Mouse (Mus musculus) midbrain, postnatal 0 days (tissue): ENCODE results near the gene Rab38. TPM values are rescaled to one million over a fixed set of nuclear protein-coding genes. Genes with fewer than 3 reads are reported as not detected.

Experiments
- ATAC-seq: fragments of 200-750 bp; cut with Nextera tagmentation; 2 replicates; pipeline ENCODE4 v1.8.0; 2017; ENCODE audit warnings: moderate number of reproducible peaks, mild to moderate bottlenecking, moderate TSS enrichment, moderate library complexity; ENCODE audit not compliant: low FRiP score
- DNase-seq: peaks from one replicate; pipeline ENCODE4 v3.0.0-alpha.2; 2015; ENCODE audit warnings: low spot score
- H3K27ac ChIP-seq: fragments of 300-500 bp; sonication (generic); 2 replicates; pipeline ENCODE4 v1.5.1; 2014; ENCODE audit warnings: low read depth, mild to moderate bottlenecking, low read length, mixed read lengths
- H3K27me3 ChIP-seq: fragments of 300-500 bp; sonication (generic); 2 replicates; pipeline ENCODE4 v1.6.1; 2014; ENCODE audit warnings: low read length, control low read depth, mixed read lengths; ENCODE audit not compliant: insufficient read depth
- H3K36me3 ChIP-seq: fragments of 300-500 bp; sonication (generic); 2 replicates; pipeline ENCODE4 v1.6.1; 2014; ENCODE audit warnings: low read length, control low read depth, mixed read lengths; ENCODE audit not compliant: insufficient read depth
- H3K4me1 ChIP-seq: fragments of 300-500 bp; sonication (generic); 2 replicates; pipeline ENCODE4 v1.6.1; 2014; ENCODE audit warnings: mild to moderate bottlenecking, control low read depth, antibody characterized with exemption, low read length, mixed read lengths; ENCODE audit not compliant: insufficient read depth
- H3K4me2 ChIP-seq: fragments of 300-500 bp; sonication (generic); 2 replicates; pipeline ENCODE4 v1.6.1; 2014; ENCODE audit warnings: low read depth, mild to moderate bottlenecking, low read length, mixed read lengths; ENCODE audit not compliant: poor library complexity, severe bottlenecking
- H3K4me3 ChIP-seq: fragments of 300-500 bp; sonication (generic); 2 replicates; pipeline ENCODE4 v1.5.1; 2014; ENCODE audit warnings: low read depth, mild to moderate bottlenecking, low read length, moderate library complexity
- H3K9ac ChIP-seq: fragments of 300-500 bp; sonication (generic); replicated peaks from 2 replicates; pipeline ENCODE4 v1.6.1; 2014; ENCODE audit warnings: mild to moderate bottlenecking, low read length, moderate library complexity, mixed read lengths; ENCODE audit not compliant: poor library complexity, severe bottlenecking
- H3K9me3 ChIP-seq: fragments of 300-500 bp; sonication (generic); 2 replicates; pipeline ENCODE4 v1.6.1; 2016; ENCODE audit warnings: low read length, control low read depth
- CTCF ChIP-seq: IDR thresholded peaks from 2 replicates; pipeline ENCODE4 v1.5.1; 2016; ENCODE audit warnings: antibody characterized with exemption, mild to moderate bottlenecking
- WGBS: fragments of 180-500 bp; shearing (Covaris S2); extraction: QIAGEN DNeasy Blood & Tissue Kit; methylation state at CpG from one replicate; pipeline ENCODE4 v1.1.7; 2014; 5-methylcytosine and 5-hydroxymethylcytosine counted together
- polyA plus RNA-seq: library from polyadenylated mRNA; unstranded; fragments of >200 nt; fragmentation: Nextera tagmentation; extraction: Ambion mirVana; gene quantifications from 2 replicates; pipeline ENCODE4 v1.2.1, GENCODE M21; 2015
- total RNA-seq: library from RNA; depleted of rRNA; stranded (reverse); fragments of >200 nt; gene quantifications from 2 replicates; pipeline ENCODE4 v1.2.3, GENCODE M21; 2014; rRNA removed

Gene Rab38
- total and polyA plus RNA-seq, 2 experiments from 2014 or later = 0.91 to 2.6 TPM

DNA sequence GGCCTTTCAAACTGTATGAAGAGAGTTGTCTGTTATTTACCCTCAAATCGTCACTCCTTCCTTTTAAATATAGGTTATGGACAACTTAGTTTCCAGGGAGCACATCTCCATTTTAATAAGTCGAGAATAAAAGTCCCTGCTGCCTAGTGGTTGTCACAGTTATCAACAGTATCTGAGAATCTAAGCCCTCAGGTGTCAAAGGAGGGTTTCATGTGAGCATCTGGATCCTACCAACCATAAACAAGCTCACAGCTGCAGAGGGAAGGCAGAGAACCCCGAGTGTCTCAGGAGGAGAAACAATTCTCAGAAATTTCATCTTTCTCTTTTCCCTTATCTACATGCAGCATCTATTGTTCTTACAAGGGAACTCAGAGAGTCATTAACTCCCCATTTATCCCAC is 106.7 kb downstream of the Rab38 start:
- WGBS = 51% methylated on average over 3 of the region's 3 CpGs
- no peak overlapping the region for H3K27ac ChIP-seq
- H3K4me2 ChIP-seq = no peak overlapping the region
- ATAC-seq (no peak), DNase-seq (no peak)
- no peak overlapping the region for H3K4me3 ChIP-seq
- H3K36me3 ChIP-seq = no peaks in the 10 kb centered on the region
- no peaks in the 10 kb centered on the region for H3K27me3 ChIP-seq
- H3K9ac ChIP-seq = no peak overlapping the region
- no peaks in the 10 kb centered on the region for H3K9me3 ChIP-seq
- H3K4me1 ChIP-seq = no peaks in the 10 kb centered on the region
- TF ChIP-seq CTCF = no peak

Other genes with a start within 250 kb of the Rab38 start
- 8.4 and 10.5 TPM in 2 replicates for gene Ctsc, start 152.2 kb upstream of the Rab38 start, total RNA-seq
- 14.6 and 14.7 TPM in 2 replicates for gene Ctsc, start 152.2 kb upstream of the Rab38 start, polyA plus RNA-seq